Mouse (Mus musculus) heart, adult 2 months (tissue): ENCODE measurements around the gene Ccdc81. TPM values are rescaled to one million over a fixed set of nuclear protein-coding genes. Genes with fewer than 3 reads are reported as not detected.

ENCODE experiments used
- DNase-seq, 2 experiments: peaks; one replicate each; pipeline ENCODE4 v3.0.0; 2021
- H3K27ac ChIP-seq: fragments of 200-600 bp; 2 replicates; pipeline ENCODE4 v1.8.1; 2022
- H3K27me3 ChIP-seq: fragments of 200-500 bp; 2 replicates; pipeline ENCODE4 v1.6.1; 2012; ENCODE audit warnings: mild to moderate bottlenecking, low read length, inconsistent platforms, mixed read lengths; ENCODE audit not compliant: control insufficient read depth, insufficient read depth
- H3K36me3 ChIP-seq: fragments of 200-500 bp; 2 replicates; pipeline ENCODE4 v1.6.1; 2012; ENCODE audit warnings: low read length, inconsistent platforms; ENCODE audit not compliant: control insufficient read depth, insufficient read depth
- H3K4me1 ChIP-seq: fragments of 200-500 bp; 2 replicates; pipeline ENCODE4 v1.6.1; 2011; ENCODE audit warnings: low read length; ENCODE audit not compliant: control insufficient read depth, insufficient read depth
- H3K4me3 ChIP-seq: fragments of 200-600 bp; 2 replicates; pipeline ENCODE4 v1.8.1; 2022
- H3K79me2 ChIP-seq: fragments of 200-500 bp; replicated peaks from 2 replicates; pipeline ENCODE4 v1.6.1; 2012; ENCODE audit warnings: mild to moderate bottlenecking, inconsistent platforms, low read length, moderate library complexity, mixed read lengths; ENCODE audit not compliant: control insufficient read depth, insufficient read depth
- H3K9ac ChIP-seq: fragments of 200-500 bp; 2 replicates; pipeline ENCODE4 v1.6.1; 2012; ENCODE audit warnings: low read depth, mild to moderate bottlenecking, control low read depth, inconsistent platforms, low read length, mixed read lengths
- CTCF ChIP-seq: fragments of 200-600 bp; IDR thresholded peaks from 2 replicates; pipeline ENCODE4 v1.8.1; 2022; ENCODE audit warnings: antibody characterized with exemption, mild to moderate bottlenecking, moderate library complexity
- EP300 ChIP-seq: fragments of 200-500 bp; IDR thresholded peaks from 2 replicates; pipeline ENCODE4 v1.6.1; 2011; ENCODE audit warnings: low read depth, low read length, control low read depth; ENCODE audit not compliant: insufficient read depth
- POLR2A ChIP-seq: fragments of 200-500 bp; IDR thresholded peaks from 2 replicates; pipeline ENCODE4 v1.6.1; 2011; ENCODE audit warnings: mild to moderate bottlenecking, low read depth, low read length, control low read depth; ENCODE audit not compliant: insufficient read depth
- WGBS: fragments of 180-500 bp; shearing (Covaris S2); methylation state at CpG from one replicate; pipeline ENCODE4 v1.1.7; 2018; 5-methylcytosine and 5-hydroxymethylcytosine counted together
- intact Hi-C: fragments of 180-260 bp; cut with DNase I; formaldehyde crosslinking; loops from one replicate; pipeline ENCODE4 v1.15.1; 2025
- polyA plus RNA-seq: library from polyadenylated mRNA; depleted of rRNA; stranded (reverse); fragments of >200 nt; gene quantifications from 2 replicates; pipeline ENCODE4 v1.2.3, GENCODE M21; 2012
- total RNA-seq, 2 experiments: library from RNA; stranded (reverse); gene quantifications; 2 replicates each; pipeline ENCODE4 v1.2.3; 2021

Ccdc81 gene
- total and polyA plus RNA-seq, 3 experiments, result 0.23 TPM; not detected in 2

DNA sequence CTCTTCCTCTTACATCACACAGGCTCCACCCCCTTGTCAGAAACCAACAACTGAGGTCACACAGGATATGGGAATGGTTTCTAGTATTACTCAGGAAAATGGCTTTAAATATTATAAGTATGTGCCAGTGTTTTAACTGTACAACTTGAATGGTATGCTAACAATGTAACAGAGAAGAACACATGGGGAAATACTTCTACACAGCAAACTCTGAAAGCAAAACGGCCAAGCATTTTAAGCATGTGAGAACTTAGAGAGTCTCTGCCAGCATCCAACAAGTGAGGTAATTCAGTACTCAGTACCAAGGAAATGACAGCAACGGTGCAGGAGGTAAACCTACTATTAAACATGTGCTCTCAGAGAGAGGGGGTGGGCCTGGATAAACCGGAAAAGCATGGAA lies 18.9 kb downstream of the Ccdc81 start:
- intact Hi-C loops, result no loop called here
- Histone ChIP-seq H3K4me3 (no peak overlapping the region), H3K27me3 (no peaks in the 10 kb centered on the region), H3K36me3 (no peaks in the 10 kb centered on the region), H3K4me1 (no peaks in the 10 kb centered on the region), H3K9ac (no peak overlapping the region), H3K79me2 (no peaks in the 10 kb centered on the region), H3K27ac (no peak overlapping the region)
- DNase-seq, result no peak
- no peak for TF ChIP-seq EP300
- TF ChIP-seq POLR2A, result no peak
- TF ChIP-seq CTCF, result no peak
- 21% methylated on average over 3 of the region's 3 CpGs for WGBS

- DNase-seq, result peak in 1 of 2 experiments; percentile 9
- Histone ChIP-seq H3K27ac (no peak overlapping the region), H3K4me3 (no peak overlapping the region), H3K9ac (no peak overlapping the region), H3K4me1 (no peaks in the 10 kb centered on the region), H3K79me2 (no peaks in the 10 kb centered on the region), H3K36me3 (no peaks in the 10 kb centered on the region), H3K27me3 (0 out of 2 replicates have a peak, but pooled peaks cover 1% of the 10 kb centered on the region)
- intact Hi-C loops, result no loop called here
- TF ChIP-seq POLR2A (no peak), EP300 (no peak), CTCF (no peak)
- 45% methylated on average over 1 of the region's 1 CpGs for WGBS
These were observed 23.7 kb downstream of the Ccdc81 start for GRCm38 (mm10) chr7:89879686-89880085.

- 49% methylated on average over 5 of the region's 5 CpGs for WGBS
- Histone ChIP-seq H3K27ac (no peak overlapping the region), H3K4me1 (no peaks in the 10 kb centered on the region), H3K4me3 (no peak overlapping the region), H3K27me3 (no peaks in the 10 kb centered on the region), H3K9ac (no peak overlapping the region), H3K79me2 (no peaks in the 10 kb centered on the region), H3K36me3 (no peaks in the 10 kb centered on the region)
- no peak for DNase-seq
- intact Hi-C loops, result no loop called here
- no peak for TF ChIP-seq POLR2A
- TF ChIP-seq CTCF, result no peak
- TF ChIP-seq EP300, result no peak
These were observed 36.2 kb downstream of the Ccdc81 start for GRCm38 (mm10) chr7:89867221-89867620.

DNA sequence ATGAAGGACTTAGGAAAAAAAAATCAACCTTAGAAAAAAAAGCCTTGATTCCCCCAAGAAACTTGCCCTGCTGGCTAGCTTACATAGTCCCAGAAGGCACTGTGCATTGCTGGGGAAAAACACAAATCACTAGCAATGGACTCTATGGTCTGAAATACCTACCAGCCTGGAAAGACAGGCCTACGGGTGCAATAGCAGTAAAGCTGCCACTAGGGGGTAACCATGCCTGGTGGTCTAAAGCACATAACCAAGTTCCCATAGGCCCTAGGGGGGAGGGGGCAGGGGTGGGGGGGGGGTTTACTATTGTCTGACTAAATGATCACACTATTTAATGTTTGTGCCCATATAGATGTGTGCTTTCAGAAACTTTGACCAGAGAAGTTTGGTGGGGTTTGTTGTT lies 38.7 kb downstream of the Ccdc81 start:
- no peaks in the 10 kb centered on the region for H3K27me3 ChIP-seq
- WGBS, result 90% methylated on average over 1 of the region's 1 CpGs
- TF ChIP-seq EP300 (no peak), CTCF (peak; percentile 35)
- no peaks in the 10 kb centered on the region for H3K79me2 ChIP-seq
- no peak overlapping the region for H3K9ac ChIP-seq
- DNase-seq, result no peak
- no peak overlapping the region for H3K27ac ChIP-seq
- H3K4me3 ChIP-seq, result no peak overlapping the region
- no peaks in the 10 kb centered on the region for H3K36me3 ChIP-seq
- intact Hi-C loops, result no loop called here
- H3K4me1 ChIP-seq, result no peaks in the 10 kb centered on the region

DNA sequence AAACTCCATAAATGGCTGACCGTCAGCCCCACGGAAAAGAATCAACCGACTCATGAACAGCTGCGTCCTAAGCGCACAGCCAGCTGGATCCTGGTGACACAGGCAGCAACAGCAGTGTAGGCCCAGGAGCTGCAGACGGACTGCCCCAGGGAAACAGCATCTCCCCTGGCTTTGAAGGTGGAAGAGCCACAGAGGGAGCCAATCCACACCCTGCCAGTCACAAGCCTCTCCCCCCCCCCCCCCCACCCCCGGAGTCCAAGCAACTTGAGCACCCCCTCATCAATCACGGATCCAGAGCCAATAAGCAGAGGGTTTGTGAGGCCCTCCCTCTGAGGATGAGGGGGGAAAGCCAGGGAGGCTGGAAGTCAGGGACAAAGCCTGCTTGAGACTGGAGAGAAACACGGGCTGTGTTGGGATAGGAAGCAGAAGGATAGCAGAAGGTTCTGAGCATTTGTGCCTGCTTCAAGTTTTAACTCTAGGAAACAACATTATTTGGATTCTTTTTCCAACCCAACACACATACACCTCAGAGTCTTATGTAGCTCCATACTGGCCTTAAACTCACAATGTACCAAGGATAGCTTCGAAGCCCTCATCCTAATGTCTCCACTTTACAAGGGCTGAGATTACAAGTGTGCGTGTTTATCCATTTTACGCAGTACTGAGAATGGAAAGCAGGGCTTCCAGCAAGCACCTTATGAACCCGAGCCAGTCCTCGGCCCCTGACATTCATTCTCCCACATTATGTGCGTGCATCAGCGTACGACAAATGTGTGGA lies 46.8 kb downstream of the Ccdc81 start:
- Histone ChIP-seq H3K4me3 (no peak overlapping the region), H3K4me1 (no peaks in the 10 kb centered on the region), H3K27me3 (no peaks in the 10 kb centered on the region), H3K9ac (no peak overlapping the region), H3K27ac (no peak overlapping the region), H3K79me2 (no peaks in the 10 kb centered on the region), H3K36me3 (no peaks in the 10 kb centered on the region)
- intact Hi-C loops, result no loop called here
- TF ChIP-seq EP300 (no peak), POLR2A (0 out of 2 replicates have a peak, but pooled peaks have one; percentile 22), CTCF (no peak)
- DNase-seq, result peak; percentile 46 to 52
- 67% methylated on average over 17 of the region's 17 CpGs for WGBS

GRCm38 (mm10) chr7:89855196-89855595 lies 48.2 kb downstream of the Ccdc81 start:
- Histone ChIP-seq H3K9ac (no peak overlapping the region), H3K36me3 (no peaks in the 10 kb centered on the region), H3K4me3 (no peak overlapping the region), H3K27ac (no peak overlapping the region), H3K4me1 (peaks cover 2% of the 10 kb centered on the region; the same call in 1 of the 2 replicates), H3K27me3 (no peaks in the 10 kb centered on the region), H3K79me2 (no peaks in the 10 kb centered on the region)
- TF ChIP-seq CTCF (no peak), EP300 (no peak), POLR2A (no peak)
- intact Hi-C loops, result no loop called here
- whole genome bisulfite sequencing, result 59% methylated on average over 1 of the region's 1 CpGs
- DNase-seq, result no peak
